Mouse (Mus musculus) ZHBTc4 (cell line): Measurements from ENCODE around the gene 2610028H24Rik.
A peak's percentile ranks its signal among the peaks of the same experiment; 100 is the strongest.

Source experiments
- DNase-seq: peaks from one replicate; pipeline ENCODE4 v3.0.0-alpha.2; 2011; ENCODE audit warnings: low read depth, low spot score

Gene 2610028H24Rik

GRCm38 (mm10) chr10:76488265-76488664 is 39.4 kb downstream of the 2610028H24Rik start:
- DNase-seq = no peak

GRCm38 (mm10) chr10:76489205-76489604 is 40.3 kb downstream of the 2610028H24Rik start:
- DNase-seq = no peak

GRCm38 (mm10) chr10:76493527-76493926 is 44.6 kb downstream of the 2610028H24Rik start:
- peak; percentile 39 for DNase-seq

DNA sequence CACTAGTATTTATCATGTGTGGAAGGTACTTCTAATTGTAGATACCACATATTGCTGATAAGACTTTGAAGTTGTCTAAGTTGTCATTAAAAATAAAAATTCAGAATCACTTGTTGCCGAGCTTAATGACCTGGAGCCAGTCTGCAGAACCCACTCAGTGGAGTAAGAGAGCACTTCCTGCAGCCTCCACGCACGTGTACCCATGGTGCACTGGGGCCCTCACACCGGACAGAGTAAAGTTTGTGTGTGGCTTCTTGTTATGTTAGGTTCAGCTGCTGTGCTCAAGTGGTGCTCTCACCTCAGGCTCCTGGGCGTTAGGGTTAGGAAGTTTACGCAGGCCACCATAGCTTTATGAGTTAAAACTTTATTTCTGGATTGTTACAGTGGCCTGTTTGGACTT is 46.6 kb downstream of the 2610028H24Rik start:
- DNase-seq = no peak

GRCm38 (mm10) chr10:76496366-76496765 is 47.5 kb downstream of the 2610028H24Rik start:
- DNase-seq = no peak

- no peak for DNase-seq
Observed at GRCm38 (mm10) chr10:76497522-76497921, 48.6 kb downstream of the 2610028H24Rik start.

GRCm38 (mm10) chr10:76504271-76504943 is 55.5 kb downstream of the 2610028H24Rik start:
- no peak for DNase-seq

DNA sequence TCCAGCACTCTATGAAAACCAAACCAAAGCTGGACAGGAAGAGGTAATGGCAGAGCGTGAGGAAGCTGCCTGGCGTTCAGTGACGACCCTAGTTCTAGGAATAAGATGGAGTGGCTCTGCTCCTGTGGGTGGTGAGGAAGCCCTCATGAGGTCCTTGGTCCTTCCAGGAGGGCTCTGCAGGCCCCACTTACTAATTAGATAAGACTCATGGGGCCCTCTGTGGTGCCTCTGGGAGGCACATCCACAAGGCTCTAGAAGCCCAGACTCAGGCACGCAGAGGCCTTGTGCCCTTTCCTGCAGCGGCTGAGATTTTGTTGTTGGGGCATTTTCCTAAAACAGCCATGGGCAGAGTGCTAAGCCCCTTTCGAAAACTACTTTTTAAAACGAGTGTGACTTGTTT is 57.0 kb downstream of the 2610028H24Rik start:
- no peak for DNase-seq
